Mouse (Mus musculus) kidney, adult 8-10 months (tissue): ENCODE data around the gene Ddah2.
"Not testable (repeated sequence)": the region's sequence is repeated elsewhere in the genome, so short reads cannot be mapped to it uniquely, and the experiment has no call there.

ENCODE experiments used
- DNase-seq, 2 experiments: peaks; one replicate each; pipeline ENCODE4 v3.0.0; 2022

The Ddah2 gene

GRCm38 (mm10) chr17:35028315-35028714 is 30.5 kb upstream of the Ddah2 start:
- DNase-seq: no peak

GRCm38 (mm10) chr17:35029691-35030532 is 28.9 kb upstream of the Ddah2 start:
- DNase-seq: no peak

GRCm38 (mm10) chr17:35031272-35031671 is 27.6 kb upstream of the Ddah2 start:
- DNase-seq: no peak

GRCm38 (mm10) chr17:35031880-35032279 is 27.0 kb upstream of the Ddah2 start:
- no peak for DNase-seq

- DNase-seq: no peak
These were observed 26.4 kb upstream of the Ddah2 start for GRCm38 (mm10) chr17:35032323-35032870.

- not testable (repeated sequence) for DNase-seq
These were observed 25.1 kb upstream of the Ddah2 start for GRCm38 (mm10) chr17:35033703-35034102.

GRCm38 (mm10) chr17:35034896-35035295 is 23.9 kb upstream of the Ddah2 start:
- DNase-seq: no peak

- no peak for DNase-seq
These were observed 19.5 kb upstream of the Ddah2 start for GRCm38 (mm10) chr17:35039121-35039873.

GRCm38 (mm10) chr17:35043794-35044193 is 15.0 kb upstream of the Ddah2 start:
- no peak for DNase-seq

GRCm38 (mm10) chr17:35044904-35045806 is 13.7 kb upstream of the Ddah2 start:
- no peak for DNase-seq

- DNase-seq: peak in 1 of 2 experiments; percentile 15
These were observed 12.8 kb upstream of the Ddah2 start for GRCm38 (mm10) chr17:35045807-35046680.

- peak; percentile 99 for DNase-seq
These were observed 12.0 kb upstream of the Ddah2 start, which contains the start of gene Msh5 for GRCm38 (mm10) chr17:35046681-35047455. Gene Msh5 (minus strand): TSS chr17:35046745.

- DNase-seq: peak; percentile 71 to 90
These were observed 11.1 kb upstream of the Ddah2 start for GRCm38 (mm10) chr17:35047688-35048087.

- peak in 1 of 2 experiments; percentile 22 for DNase-seq
These were observed 10.5 kb upstream of the Ddah2 start for GRCm38 (mm10) chr17:35048149-35048931.

- no peak for DNase-seq
These were observed 9.8 kb upstream of the Ddah2 start for GRCm38 (mm10) chr17:35048932-35049440.

- DNase-seq: peak in 1 of 2 experiments; percentile 53
These were observed 9.2 kb upstream of the Ddah2 start, which contains the start of gene Clic1 for GRCm38 (mm10) chr17:35049561-35050016. Gene Clic1 (plus strand): TSS chr17:35049966.

GRCm38 (mm10) chr17:35050126-35050750 is 8.6 kb upstream of the Ddah2 start:
- peak; percentile 70 to 80 for DNase-seq
